Mouse (Mus musculus) brain, embryonic 14.5 days (tissue): ENCODE data around the gene 1700003E16Rik. TPM values are rescaled to one million over a fixed set of nuclear protein-coding genes. Genes with fewer than 3 reads are reported as not detected.

Experiments used
- DNase-seq: peaks from one replicate; pipeline ENCODE4 v3.0.0-alpha.2; 2011; ENCODE audit warnings: low read depth
- CTCF ChIP-seq: fragments of 200-500 bp; IDR thresholded peaks from 2 replicates; pipeline ENCODE4 v1.5.1; 2012; ENCODE audit warnings: inconsistent platforms, mild to moderate bottlenecking, moderate library complexity, borderline replicate concordance; ENCODE audit not compliant: insufficient read depth, insufficient read length; ENCODE audit errors: extremely low read depth
- POLR2A ChIP-seq: fragments of 200-500 bp; IDR thresholded peaks from 2 replicates; pipeline ENCODE4 v1.6.1; 2012; ENCODE audit warnings: mild to moderate bottlenecking, inconsistent platforms, borderline replicate concordance; ENCODE audit not compliant: poor library complexity, insufficient read depth, insufficient read length, severe bottlenecking; ENCODE audit errors: extremely low read depth
- polyA plus RNA-seq: library from polyadenylated mRNA; depleted of rRNA; stranded (reverse); fragments of >200 nt; gene quantifications from 2 replicates; pipeline ENCODE4 v1.2.3, GENCODE M21; 2012; rRNA removed

Gene 1700003E16Rik
- polyA plus RNA-seq, 1 experiment, result 4.1 TPM

DNA sequence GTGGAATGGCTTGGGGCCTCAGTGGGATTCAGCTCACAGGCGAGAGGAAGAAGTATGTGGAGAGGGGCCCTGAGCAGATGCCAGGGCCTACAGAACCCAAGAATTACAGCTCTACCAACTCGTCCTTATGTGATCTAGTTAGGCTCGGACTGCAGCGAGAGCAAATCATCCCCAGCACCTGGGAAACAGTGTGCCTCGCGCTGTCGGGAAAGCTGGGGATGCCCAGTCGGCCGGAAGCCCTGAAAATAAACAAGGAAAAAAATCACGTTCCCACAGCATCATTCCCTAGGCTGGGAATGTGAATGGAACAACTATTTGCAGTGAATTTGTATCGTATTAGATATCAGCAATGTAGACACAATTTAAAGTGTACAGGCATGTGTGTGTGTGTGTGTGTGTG is 50.1 kb downstream of the 1700003E16Rik start:
- TF ChIP-seq CTCF, result no peak
- TF ChIP-seq POLR2A, result no peak
- DNase-seq, result no peak

DNA sequence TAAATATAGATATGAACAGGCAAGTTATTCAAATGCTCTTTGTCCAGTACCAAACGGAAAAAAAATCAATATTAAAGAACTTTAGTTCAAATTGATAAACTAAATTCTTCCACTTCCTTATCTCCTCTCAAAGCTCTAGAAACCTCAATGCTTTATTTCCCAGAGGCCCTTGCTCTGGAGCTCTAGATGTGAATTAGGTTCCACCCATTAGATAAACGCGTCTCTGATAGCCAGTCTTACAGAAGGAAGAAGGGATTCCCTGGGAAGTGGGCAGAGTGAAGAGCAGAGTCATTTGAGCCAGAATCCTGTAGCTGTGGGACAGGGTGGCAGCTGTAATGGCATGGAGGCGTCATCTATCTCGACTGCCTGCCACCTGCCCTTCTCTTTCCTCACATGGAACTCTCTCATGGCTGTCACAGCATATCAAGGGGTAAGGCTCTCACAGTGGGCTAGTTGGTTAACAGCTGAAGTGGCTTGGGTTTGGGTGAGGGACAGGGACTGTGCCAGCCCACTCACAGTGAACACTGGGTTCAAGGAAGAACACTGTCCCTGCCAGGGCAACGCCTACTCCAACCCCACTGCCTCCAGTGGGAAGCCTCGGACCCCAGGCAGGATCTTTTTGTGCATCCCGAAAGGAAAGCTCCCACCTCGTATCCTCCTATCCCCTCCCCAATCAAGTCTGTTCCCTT is 51.3 kb downstream of the 1700003E16Rik start:
- no peak for TF ChIP-seq CTCF
- no peak for TF ChIP-seq POLR2A
- DNase-seq, result no peak

DNA sequence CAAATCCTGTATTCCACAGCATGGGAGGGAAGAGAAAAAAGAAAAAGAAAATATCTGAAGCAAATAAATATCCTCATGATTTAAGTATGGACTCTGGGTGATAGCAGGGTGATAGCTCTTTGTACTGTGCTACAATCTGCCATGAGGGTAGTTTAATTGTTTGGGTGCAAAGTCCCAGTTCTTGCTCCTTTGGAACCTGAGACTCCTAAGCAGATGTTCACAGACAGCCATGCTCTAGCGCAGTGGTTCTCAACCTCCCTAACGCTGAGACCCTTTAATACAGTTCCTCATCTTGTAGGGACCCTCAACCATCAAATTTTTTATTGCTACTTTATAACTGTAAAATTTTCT is 51.8 kb downstream of the 1700003E16Rik start:
- TF ChIP-seq POLR2A (no peak), CTCF (no peak)
- DNase-seq, result no peak

DNA sequence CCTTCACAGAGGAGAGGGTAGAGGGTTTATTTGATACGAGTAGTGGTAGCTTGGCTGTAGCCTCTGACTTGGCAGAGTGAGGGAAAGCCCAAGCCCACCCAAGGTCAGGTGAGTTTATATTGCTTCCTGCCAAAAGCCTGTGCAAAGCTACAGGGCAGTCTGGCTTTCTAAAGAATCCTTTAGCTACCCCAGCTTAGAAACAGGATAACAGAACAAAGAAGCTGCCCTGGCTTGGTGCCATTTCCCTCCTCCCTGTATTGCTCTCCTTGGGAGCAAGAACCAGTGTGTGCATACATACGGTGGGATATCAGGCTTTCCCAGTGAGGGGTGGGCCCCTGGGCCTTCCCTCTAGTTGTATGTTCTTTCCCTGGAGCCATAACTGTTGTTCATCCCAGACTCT is 54.3 kb downstream of the 1700003E16Rik start:
- TF ChIP-seq CTCF (no peak), POLR2A (no peak)
- DNase-seq, result peak; percentile 79

DNA sequence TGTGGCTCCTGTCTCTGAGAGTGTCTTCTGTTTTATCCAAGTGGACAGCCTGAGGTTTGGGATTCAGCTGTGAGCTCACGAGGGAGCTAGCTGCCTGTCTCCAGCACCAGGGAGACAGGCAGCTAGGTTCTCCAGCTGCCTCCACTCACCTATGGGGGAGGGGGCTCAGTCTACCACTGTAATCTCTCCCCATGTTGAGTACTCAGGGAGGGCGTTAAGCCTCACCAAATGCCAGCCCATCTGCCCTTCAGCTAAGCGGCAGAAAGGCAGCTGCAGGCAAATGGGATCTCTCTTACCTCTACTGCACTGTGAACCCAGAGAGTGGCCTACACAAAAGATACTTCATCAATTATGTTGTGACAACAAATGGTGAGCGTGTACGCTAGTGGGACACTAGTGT is 55.3 kb downstream of the 1700003E16Rik start:
- TF ChIP-seq CTCF (no peak), POLR2A (no peak)
- DNase-seq, result peak; percentile 73

Other genes with a start within 250 kb of the 1700003E16Rik start
- 21.3 and 23.9 TPM in 2 replicates for gene Sema4f, start 216.6 kb upstream of the 1700003E16Rik start, polyA plus RNA-seq
- gene M1ap, start 209.5 kb upstream of the 1700003E16Rik start, polyA plus RNA-seq, result 0.05 and 0.15 TPM in 2 replicates
- gene Dok1, start 122.9 kb upstream of the 1700003E16Rik start, polyA plus RNA-seq, result 2.7 and 2.9 TPM in 2 replicates
- gene Loxl3, start 122.2 kb upstream of the 1700003E16Rik start, polyA plus RNA-seq, result 6.7 and 7.3 TPM in 2 replicates
- gene Aup1, start 101.9 kb upstream of the 1700003E16Rik start, polyA plus RNA-seq, result 222 and 386 TPM in 2 replicates
- gene Htra2, start 101.1 kb upstream of the 1700003E16Rik start, polyA plus RNA-seq, result 63.4 and 99.1 TPM in 2 replicates
- 1.0 and 1.8 TPM in 2 replicates for gene Dqx1, start 98.6 kb upstream of the 1700003E16Rik start, polyA plus RNA-seq
- gene Tlx2, start 86.1 kb upstream of the 1700003E16Rik start, polyA plus RNA-seq, result 0.31 TPM in 1 of 2 replicates, not detected in the other
- gene Pcgf1, start 78.5 kb upstream of the 1700003E16Rik start, polyA plus RNA-seq, result 39.8 and 66.1 TPM in 2 replicates
- 0.29 and 0.78 TPM in 2 replicates for gene Lbx2, start 70.0 kb upstream of the 1700003E16Rik start, polyA plus RNA-seq
- gene Ccdc142, start 54.8 kb upstream of the 1700003E16Rik start, polyA plus RNA-seq, result 10.4 and 12.8 TPM in 2 replicates
- 10.3 and 11.6 TPM in 2 replicates for gene Gm42688, start 54.8 kb upstream of the 1700003E16Rik start, polyA plus RNA-seq
- 99.0 and 142 TPM in 2 replicates for gene Mrpl53, start 47.4 kb upstream of the 1700003E16Rik start, polyA plus RNA-seq
- 45.3 and 63.1 TPM in 2 replicates for gene Mogs, start 40.9 kb upstream of the 1700003E16Rik start, polyA plus RNA-seq
- gene Wbp1, start 34.8 kb upstream of the 1700003E16Rik start, polyA plus RNA-seq, result 298 and 440 TPM in 2 replicates
- 43.4 and 47.9 TPM in 2 replicates for gene Ino80b, start 31.0 kb upstream of the 1700003E16Rik start, polyA plus RNA-seq
- 28.9 and 30.7 TPM in 2 replicates for gene Rtkn, start 20.9 kb upstream of the 1700003E16Rik start, polyA plus RNA-seq
- gene Wdr54, start within 50 bp of the 1700003E16Rik start, polyA plus RNA-seq, result 21.2 and 31.4 TPM in 2 replicates
- gene Dctn1, start 9.5 kb downstream of the 1700003E16Rik start, polyA plus RNA-seq, result 217 and 252 TPM in 2 replicates
- 2.1 and 7.0 TPM in 2 replicates for gene Slc4a5, start 63.4 kb downstream of the 1700003E16Rik start, polyA plus RNA-seq
- gene Mthfd2, start 169.5 kb downstream of the 1700003E16Rik start, polyA plus RNA-seq, result 18.8 and 19.6 TPM in 2 replicates
- gene Mob1a, start 169.6 kb downstream of the 1700003E16Rik start, polyA plus RNA-seq, result 27.0 and 27.1 TPM in 2 replicates
- 18.9 and 28.5 TPM in 2 replicates for gene Bola3, start 192.7 kb downstream of the 1700003E16Rik start, polyA plus RNA-seq